Mouse (Mus musculus) lung, postnatal 14 days (tissue): ENCODE results near the gene Gm14295.
"Not testable (repeated sequence)": the region's sequence is repeated elsewhere in the genome, so short reads cannot be mapped to it uniquely, and the experiment has no call there.

Experiments used
- DNase-seq: peaks from one replicate; pipeline ENCODE4 v3.0.0; 2021

Gene Gm14295

DNA sequence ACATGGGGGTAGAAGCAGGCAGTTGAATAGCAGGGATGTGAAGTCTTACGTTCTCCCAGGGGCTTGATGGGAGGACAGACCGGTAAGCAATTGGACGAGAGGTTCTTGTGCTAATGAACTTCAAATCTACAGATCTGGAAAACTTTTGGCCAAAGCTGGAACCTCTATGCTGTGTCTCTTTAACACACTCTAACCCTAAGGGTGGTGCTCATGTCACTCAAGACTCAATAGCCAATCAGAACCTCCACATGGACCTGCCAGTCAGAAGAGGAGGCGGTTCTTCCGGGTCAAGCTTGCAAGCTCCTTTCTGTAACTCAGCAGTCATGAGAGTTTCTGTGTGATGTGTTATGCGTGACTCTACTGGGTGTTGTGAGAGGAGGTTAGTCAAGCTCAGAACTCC lies at the start of gene Gm14295:
Gene Gm14295, plus strand, starts transcription at position 301 of the 400 bp plus-strand sequence.
- not testable (repeated sequence) for DNase-seq

DNA sequence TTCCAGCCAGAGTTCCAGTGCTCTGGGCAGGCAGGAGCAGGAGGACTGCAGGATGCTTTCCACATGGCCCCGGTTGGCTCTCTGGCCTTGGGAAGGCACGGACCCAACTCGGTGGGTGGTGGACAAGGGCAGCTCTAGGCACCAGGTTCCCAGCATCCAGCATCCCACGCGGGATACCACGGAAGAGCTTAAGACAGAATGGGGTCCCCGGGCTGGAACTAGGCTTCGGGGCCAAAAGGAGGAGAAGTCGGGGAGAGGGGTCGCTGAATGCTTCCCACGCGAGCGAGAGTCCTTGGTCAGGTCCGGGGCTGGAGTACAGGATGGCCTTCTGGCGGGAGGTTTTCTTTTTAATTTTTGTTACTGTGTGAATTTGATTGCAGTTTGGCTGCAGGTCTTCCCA lies 373 bp downstream of the Gm14295 start:
- DNase-seq, result not testable (repeated sequence)

DNA sequence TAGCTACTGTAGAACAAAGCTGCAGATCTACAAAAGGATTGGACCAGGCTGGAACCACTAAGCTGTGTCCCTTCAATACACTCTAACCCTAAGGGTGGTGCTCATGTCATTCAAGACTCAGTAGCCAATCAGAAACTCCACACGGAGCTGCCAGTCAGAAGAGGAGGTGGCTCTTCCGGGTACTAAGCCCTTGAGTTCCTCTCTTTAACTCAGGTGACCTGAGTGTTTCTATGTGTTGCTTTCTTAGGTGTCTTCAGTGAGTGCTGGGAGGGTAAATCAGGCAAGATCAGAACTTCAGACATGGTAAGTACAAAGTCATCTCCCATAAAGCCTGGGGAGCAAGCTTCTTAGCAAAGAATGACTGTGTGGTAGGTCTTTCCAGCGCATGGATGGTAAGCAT lies 32.4 kb downstream of the Gm14295 start, which contains the start of gene Gm14408:
Gene Gm14408, plus strand, starts transcription at position 301 of the 400 bp plus-strand sequence.
- not testable (repeated sequence) for DNase-seq
